Mouse (Mus musculus): ENCODE data around the gene Gm3285.

Gm3285 gene

DNA sequence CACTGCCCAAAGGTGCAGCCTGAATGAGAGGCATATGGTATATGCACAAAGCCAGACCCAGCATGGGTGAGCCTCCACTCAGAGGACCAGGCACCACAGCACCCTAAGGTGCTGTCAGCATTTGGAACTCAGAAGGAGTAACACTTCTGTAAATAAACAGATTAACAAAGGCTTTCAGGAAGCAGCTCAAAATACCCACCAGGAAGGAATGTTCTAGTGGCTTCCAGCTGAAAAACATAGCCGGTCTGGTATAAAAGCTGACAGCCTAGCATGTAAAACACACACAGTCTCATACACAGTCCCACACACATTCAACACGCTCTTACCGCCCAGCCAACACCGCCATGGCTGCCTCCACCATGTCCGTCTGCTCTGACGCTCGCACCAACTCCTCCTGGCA, at the start of gene Gm3285:
Gene Gm3285 (plus strand): TSS at position 301 of the 400 bp plus-strand sequence.
- no peak for DNase-seq

- no peak for DNase-seq
Observed at GRCm38 (mm10) chr10:77814382-77814781, 47.4 kb upstream of the Gm3285 start, which contains the start of gene Gm2696. Gene Gm2696 (plus strand): TSS chr10:77814682.

DNA sequence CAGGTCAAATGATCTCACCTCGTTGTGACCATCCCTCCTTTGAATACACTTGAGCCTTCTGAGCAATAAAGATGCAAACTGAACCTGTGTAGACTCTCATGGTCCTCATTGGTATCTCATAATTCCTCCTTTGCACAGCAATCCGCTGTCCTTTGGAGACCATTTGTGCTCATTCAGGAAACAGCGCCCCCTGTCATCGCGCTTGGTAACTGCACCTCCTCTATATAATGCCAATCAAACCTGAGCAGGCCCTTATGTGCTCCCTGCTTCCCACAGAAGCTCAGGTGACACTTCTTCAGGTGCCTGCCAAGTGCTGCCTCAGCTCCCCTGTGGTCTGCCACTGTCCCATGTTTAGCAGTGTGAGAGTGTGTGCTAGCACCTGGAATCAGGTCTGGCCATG, 46.3 kb upstream of the Gm3285 start:
- DNase-seq = peak in 1 of 2 experiments; percentile 26

DNA sequence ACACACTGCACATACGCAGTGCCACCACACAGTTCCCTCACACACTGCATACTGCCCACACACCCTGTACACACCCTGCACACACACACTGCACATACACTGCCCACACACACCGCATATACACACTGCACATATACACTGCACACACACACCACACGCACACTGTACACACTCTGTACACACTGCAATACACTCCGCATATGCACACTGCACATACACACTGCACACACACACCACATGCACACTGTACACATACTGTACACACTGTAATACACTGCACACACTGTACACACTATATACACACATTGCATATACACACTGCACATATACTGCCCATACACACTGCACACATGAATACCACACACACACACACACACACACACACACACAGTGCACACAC, 43.3 kb upstream of the Gm3285 start:
- DNase-seq = no peak

DNA sequence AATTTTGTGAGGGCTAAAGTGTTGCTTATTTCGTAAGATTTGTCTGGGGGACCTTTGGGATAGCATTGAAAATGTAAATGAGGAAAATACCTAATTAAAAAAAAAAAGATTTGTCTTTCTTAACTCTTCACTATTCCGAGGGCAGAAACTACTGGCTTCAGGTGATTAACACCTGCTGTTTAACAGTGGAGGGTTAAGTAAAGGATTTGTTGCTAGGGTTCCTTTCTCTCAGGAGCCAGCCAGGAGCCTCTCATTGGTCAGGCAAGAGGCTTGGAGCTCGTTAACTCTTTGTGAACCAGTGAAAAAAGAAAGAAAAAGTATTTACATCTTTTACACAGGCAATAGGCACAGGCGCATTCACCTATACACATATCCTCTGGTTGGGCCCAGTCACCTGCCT, 42.6 kb upstream of the Gm3285 start:
- no peak for DNase-seq

- no peak for DNase-seq
Observed at GRCm38 (mm10) chr10:77826951-77827350, 34.8 kb upstream of the Gm3285 start, which contains the start of gene Krtap10-4. Gene Krtap10-4 (minus strand): TSS chr10:77827095.

- DNase-seq = no peak
Observed at GRCm38 (mm10) chr10:77835647-77836046, 26.1 kb upstream of the Gm3285 start, which contains the start of gene Krtap10-10. Gene Krtap10-10 (plus strand): TSS chr10:77835947.

DNA sequence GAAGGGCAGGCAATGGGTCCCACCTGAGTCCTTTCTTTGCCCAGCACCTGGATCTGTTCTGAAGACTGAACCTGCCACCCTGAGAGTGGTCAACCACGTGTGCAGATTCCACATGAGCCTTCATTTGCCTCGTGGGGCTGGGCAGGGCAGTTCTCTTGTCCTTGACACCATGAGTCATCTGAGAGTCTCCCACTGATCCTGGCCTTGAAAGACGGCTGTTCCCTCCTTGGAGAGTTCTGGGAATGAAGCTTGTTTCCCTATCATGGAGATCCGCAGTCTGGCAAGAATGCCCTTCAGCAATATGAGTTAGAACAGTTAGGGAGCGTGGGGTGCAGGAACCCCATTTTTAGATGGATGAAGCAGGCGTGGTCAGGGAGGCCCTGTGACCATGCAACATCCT, 22.8 kb upstream of the Gm3285 start:
- no peak for DNase-seq

- DNase-seq = no peak
Observed at GRCm38 (mm10) chr10:77846503-77846902, 15.3 kb upstream of the Gm3285 start, which contains the start of gene Gm36176. Gene Gm36176 (plus strand): TSS chr10:77846803.

DNA sequence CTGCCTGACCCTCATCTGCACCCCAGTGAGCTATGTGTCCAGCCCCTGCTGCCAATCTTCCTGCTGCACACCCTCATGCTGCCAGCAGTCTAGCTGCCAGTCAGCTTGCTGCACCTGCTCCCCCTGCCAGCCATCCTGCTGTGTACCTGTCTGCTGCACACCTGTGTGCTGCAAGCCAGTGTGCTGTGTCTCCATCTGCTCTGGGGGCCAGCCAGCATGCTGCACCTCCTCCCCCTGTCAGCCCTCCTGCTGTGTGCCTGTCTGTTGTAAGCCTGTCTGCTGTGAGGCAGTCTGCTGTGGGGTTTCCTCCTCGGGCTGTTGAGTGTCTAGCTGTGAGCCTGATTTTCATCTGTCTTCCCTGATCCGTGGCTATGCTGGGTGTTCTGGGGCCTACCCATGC, 14.8 kb upstream of the Gm3285 start:
- peak; percentile 64 to 77 for DNase-seq

- DNase-seq = no peak
Observed at GRCm38 (mm10) chr10:77847538-77847937, 14.2 kb upstream of the Gm3285 start.

GRCm38 (mm10) chr10:77852559-77852958, 9.2 kb upstream of the Gm3285 start, which contains the start of gene Gm10318:
Gene Gm10318 (plus strand): TSS chr10:77852859.
- DNase-seq = no peak

DNA sequence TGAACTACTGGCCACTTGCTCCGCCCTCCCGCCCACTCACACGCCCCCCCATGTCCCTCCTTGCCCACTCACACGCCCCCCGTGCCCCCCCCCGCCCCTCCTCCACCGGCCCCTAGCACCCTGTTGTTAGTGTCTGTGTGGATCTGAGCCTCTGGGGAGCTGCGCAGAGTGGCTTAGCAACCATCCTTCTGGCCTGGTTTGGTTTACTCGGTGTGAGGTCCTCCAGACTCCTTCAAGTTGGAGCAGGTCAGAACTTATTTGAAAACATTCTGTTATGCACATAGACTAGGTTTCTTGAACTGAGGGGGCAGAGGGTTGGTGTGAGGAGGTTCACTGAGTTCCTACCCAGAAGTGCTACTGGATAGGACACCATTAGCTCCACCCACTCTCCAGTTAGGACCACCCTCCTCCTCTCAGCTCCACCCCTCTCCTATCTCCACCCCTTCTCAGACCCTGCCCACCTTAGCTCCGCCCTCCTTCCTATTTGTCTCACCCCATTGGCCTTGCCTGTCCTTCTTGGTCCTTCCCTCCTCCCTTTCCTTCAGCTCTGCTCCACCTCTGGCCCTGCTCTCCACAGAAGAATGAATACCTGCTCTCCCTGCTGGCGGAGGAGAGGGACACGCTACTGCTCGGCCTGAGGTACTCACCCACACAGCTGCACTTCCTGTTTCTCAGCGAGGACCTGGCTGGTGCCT, 2.4 kb downstream of the Gm3285 start:
- no peak for DNase-seq

DNA sequence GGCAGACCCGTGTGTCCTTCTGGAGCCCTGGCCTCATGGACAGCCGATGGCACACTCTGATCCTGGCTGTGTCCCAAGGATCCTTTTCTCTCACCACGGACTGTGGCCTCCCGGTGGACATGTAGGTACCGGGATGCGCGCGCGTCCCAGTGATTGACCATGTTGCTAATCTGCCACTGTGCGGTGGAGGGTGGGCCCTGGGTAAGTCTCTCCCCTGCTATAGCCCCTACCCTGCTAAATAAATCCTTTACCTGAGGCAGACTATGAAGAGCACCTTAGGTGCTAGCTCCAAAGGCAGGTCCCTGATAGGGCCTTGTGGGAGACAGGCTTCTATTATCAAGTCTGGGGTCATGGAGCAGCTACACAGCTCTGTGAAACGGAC, 3.0 kb downstream of the Gm3285 start:
- DNase-seq = peak; percentile 26 to 32

DNA sequence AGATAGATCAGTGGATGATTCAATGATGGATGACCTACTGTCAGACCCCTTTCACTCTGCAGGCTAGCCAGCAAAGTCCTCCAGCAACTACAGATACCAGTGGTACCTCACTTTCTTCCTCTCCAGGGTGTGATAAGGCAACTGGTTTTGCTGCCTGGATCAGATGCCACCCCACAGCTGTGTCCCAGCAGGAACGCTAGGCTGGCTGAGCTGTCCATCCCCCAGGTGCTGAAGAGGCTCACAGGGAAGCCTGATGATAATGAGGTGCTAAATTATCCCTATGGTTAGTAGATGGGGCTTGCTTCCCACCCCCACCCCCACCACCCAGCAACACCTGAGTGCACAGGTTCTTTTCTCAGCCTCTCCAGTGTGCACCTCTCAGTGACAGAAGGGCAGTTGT, 5.8 kb downstream of the Gm3285 start:
- DNase-seq = no peak

DNA sequence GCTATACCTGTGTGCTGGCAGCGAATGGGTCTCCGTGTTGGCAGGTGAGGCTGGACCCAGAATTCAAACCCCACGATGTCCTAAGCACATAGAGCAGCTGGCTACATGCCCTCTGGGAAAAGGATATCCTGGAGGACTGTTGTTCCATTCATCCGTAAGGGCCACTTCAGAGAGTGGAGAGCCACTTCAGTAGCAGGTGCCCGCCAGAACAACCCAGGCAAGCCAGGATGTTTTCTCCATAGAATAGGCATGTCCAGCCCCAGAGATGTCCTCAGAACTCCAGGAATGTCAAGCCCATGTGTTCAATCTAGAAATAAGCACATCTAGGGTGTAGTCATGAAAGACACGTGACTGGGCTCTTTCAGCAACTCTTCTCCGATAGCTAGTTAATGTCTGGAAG, 7.9 kb downstream of the Gm3285 start:
- no peak for DNase-seq

DNA sequence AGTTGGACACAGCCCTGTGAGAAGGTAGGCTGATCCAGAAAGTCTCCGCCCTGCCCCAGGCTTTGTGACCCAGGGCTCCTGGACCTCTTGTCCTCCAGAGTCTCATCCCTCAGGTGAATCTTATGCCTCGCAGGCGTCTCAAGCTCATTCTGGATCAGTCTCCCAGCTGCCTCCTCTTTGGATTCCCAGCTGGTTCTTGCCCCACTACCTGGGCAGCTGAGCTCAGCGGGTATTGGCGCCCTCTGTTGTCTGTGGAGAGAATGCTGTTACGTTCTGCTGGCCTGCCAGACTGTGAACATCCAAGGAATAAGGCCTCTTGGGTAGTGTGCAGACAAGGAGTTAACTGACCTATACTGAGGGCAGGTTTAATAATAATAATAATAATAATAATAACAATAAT, 17.2 kb downstream of the Gm3285 start:
- DNase-seq = peak; percentile 50 to 52

DNA sequence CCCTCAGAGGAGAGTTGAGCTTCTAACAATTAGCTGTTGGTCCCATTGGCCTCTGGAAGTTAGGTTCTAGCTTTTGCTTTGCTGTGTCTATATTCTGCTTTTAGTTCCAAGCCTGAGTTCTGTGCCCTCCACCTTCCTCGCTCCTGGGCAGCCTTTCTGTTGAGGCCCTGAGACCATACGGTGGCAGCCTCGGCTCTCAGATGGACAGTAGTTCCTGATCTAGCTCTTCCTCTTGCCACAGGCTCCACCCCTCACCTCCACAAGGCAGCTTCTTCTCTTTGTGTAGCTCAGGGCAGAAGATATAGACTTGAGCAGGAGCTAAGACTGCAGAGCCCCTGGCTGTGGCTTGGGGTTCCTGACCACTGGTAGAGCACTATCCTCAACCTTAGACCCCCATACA, 18.5 kb downstream of the Gm3285 start:
- DNase-seq = no peak

DNA sequence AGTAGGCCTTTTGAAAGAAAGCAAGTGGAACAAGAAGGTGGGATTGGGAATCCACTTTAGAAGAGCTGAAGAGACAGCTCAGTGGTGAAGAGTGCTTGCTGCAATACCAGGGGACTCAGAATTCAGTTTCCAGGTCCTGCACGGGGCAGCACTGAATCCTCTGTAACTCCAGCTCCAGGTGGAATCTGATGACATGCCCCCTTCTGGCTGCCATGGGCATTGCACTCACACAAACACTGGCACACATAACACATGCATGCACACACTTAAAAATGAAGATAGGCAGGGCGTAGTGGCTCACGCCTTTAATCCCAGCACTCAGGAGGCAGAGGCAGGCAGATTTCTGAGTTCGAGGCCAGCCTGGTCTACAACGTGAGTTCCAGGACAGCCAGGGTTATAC, 20.8 kb downstream of the Gm3285 start:
- DNase-seq = no peak

DNA sequence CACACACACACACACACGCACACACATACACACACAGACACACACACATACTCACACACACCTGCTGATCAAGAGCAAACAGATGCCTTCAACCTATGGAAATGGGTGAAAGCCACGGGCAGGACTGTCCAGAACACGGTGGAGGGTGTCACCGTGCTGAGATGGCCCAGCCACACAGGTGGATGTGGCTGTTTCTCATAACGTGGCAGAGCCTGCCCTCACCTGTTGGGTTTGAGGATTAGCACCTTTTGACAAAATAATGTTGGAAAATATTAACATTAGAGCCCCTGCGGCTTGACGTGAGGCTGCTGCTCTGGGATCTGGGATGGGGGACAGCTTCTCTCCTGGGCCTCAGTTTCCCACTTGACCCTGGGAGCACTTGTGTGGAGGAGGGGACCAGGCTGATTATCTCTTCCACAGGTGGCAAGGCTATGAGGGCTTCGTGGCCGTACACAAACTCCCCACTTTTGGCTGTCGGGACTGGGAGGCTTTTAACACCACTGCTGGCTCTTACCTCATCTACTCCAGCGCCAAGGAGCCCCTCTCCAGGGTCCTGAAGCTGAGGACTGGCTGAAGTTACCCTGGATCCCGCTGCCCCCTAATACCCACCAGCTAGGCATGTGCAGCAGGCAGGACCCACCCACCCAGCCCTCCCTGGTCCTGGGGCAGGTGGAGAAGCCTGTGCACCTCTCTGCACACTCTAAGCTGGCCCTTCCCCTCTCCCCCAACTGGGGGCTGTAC, 24.4 kb downstream of the Gm3285 start:
- DNase-seq = peak in 1 of 2 experiments; percentile 32

DNA sequence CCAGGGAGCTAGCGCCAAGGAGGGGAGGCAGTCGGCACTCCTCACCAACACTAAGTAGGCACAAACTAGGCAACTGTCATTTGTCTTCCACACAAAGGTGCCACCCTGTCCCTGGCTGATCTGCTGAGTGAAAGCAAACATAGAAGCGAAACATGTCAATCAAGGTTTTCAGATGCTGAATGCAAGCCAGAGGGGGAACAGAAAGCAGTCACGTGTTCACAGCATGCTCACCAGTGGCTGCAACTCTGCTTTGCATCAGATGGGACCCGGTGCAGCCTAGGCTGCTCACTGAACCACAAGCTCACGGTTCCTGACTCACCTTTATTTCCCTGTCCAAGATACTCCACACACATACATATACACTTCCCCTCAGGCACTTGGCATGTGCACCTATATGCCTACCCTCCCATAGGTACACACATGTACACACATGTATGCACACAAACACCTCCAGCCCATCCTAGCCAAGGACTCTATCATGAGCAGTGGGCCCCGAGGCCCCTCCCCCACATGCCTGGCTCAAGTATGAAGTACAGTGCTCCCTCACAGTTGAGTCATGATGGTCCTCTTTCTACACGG, 29.3 kb downstream of the Gm3285 start:
- DNase-seq = no peak

- no peak for DNase-seq
Observed at GRCm38 (mm10) chr10:77895562-77895961, 33.8 kb downstream of the Gm3285 start.

DNA sequence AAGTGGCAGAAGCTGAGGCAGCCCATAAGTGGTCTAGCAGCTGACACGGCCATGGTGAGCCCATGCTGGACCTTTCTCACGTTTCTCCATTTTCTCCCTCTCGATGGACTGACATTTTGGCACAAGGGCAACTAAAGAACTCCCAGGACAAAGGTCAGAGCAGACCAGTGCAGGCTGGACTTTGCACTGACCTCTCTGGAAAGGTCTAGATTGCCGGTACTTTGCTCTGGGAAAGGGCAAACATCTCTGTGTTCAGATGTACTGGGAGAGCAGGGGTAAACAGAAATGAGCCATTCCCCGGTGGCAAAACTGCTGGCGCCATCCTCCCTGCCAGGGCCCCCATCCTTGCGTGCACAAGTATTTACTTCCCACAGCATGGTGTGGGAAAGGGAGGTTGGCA, 38.4 kb downstream of the Gm3285 start:
- DNase-seq = no peak

Data from cerebellum, postnatal 10 days (tissue).